Mouse (Mus musculus) cortical plate, adult 2 months (tissue): ENCODE results near the gene Pnrc2. TPM values are rescaled to one million over a fixed set of nuclear protein-coding genes. Genes with fewer than 3 reads are reported as not detected.
A peak's percentile ranks its signal among the peaks of the same experiment; 100 is the strongest.

Experiments used
- H3K27ac ChIP-seq: fragments of 200-500 bp; 2 replicates; pipeline ENCODE4 v1.5.1; 2012; ENCODE audit warnings: low read length, control low read depth, inconsistent platforms; ENCODE audit not compliant: insufficient read depth
- H3K4me1 ChIP-seq: fragments of 200-500 bp; 2 replicates; pipeline ENCODE4 v1.6.1; 2011; ENCODE audit warnings: low read length; ENCODE audit not compliant: control insufficient read depth, insufficient read depth
- H3K4me3 ChIP-seq: fragments of 200-500 bp; 2 replicates; pipeline ENCODE4 v1.5.1; 2011; ENCODE audit warnings: mild to moderate bottlenecking, low read length, control low read depth; ENCODE audit not compliant: insufficient read depth
- CTCF ChIP-seq: fragments of 200-500 bp; IDR thresholded peaks from 2 replicates; pipeline ENCODE4 v1.5.1; 2011; ENCODE audit warnings: mild to moderate bottlenecking, control low read depth, low read length; ENCODE audit not compliant: insufficient read depth; ENCODE audit errors: extremely low read depth
- POLR2A ChIP-seq: fragments of 200-500 bp; IDR thresholded peaks from 2 replicates; pipeline ENCODE4 v1.6.1; 2011; ENCODE audit warnings: mild to moderate bottlenecking, low read length, control low read depth; ENCODE audit not compliant: insufficient read depth; ENCODE audit errors: extremely low read depth
- polyA plus RNA-seq: library from polyadenylated mRNA; depleted of rRNA; stranded (reverse); fragments of >200 nt; gene quantifications from 2 replicates; pipeline ENCODE4 v1.2.3, GENCODE M21; 2012

Pnrc2 gene
- polyA plus RNA-seq, 1 experiment, result 55.4 TPM

- Histone ChIP-seq H3K27ac (peak overlapping the region; percentile 99), H3K4me1 (peaks cover 15% of the 10 kb centered on the region), H3K4me3 (peak overlapping the region; percentile 56)
- no peak for TF ChIP-seq CTCF
- TF ChIP-seq POLR2A, result no peak
Measured at GRCm38 (mm10) chr4:135872589-135873391, 860 bp downstream of the Pnrc2 start.

DNA sequence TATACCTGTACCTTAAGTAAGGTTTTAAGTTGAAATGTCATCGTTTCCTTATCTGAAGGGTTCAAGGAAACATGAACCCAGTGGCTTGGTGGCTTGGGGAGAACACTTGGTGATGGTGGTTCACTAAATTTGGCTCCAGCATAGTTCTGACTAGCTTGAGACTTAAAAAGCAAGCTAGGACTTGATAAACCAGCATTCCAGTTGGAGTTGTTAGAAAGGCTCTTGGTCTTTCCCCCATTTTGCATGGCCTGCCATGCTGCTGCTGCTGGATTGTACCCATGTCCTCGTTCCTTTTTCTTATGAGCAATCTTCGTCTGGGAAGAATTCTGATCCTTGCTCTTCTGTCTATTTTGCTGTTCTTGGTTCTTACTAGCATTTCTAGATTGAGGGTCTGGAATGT, 1.6 kb downstream of the Pnrc2 start:
- H3K4me1 ChIP-seq, result peaks cover 15% of the 10 kb centered on the region
- no peak overlapping the region for H3K27ac ChIP-seq
- TF ChIP-seq POLR2A (no peak), CTCF (no peak)
- peak overlapping the region; percentile 56; the same call in 1 of the 2 replicates for H3K4me3 ChIP-seq

- H3K4me3 ChIP-seq, result 0 out of 2 replicates have a peak overlapping the region, but pooled peaks have one; percentile 14
- TF ChIP-seq CTCF (no peak), POLR2A (no peak)
- H3K4me1 ChIP-seq, result peaks cover 9% of the 10 kb centered on the region
- H3K27ac ChIP-seq, result no peak overlapping the region
Measured at GRCm38 (mm10) chr4:135870227-135871023, 3.2 kb downstream of the Pnrc2 start.

- no peak overlapping the region for H3K4me3 ChIP-seq
- H3K27ac ChIP-seq, result no peak overlapping the region
- peaks cover 9% of the 10 kb centered on the region for H3K4me1 ChIP-seq
- no peak for TF ChIP-seq CTCF
- TF ChIP-seq POLR2A, result no peak
Measured at GRCm38 (mm10) chr4:135868996-135869395, 4.7 kb downstream of the Pnrc2 start.

- Histone ChIP-seq H3K27ac (no peak overlapping the region), H3K4me3 (peak overlapping the region; percentile 77; the same call in 1 of the 2 replicates), H3K4me1 (peaks cover 1% of the 10 kb centered on the region; the same call in 1 of the 2 replicates)
- TF ChIP-seq CTCF, result no peak
- TF ChIP-seq POLR2A, result no peak
Measured at GRCm38 (mm10) chr4:135857597-135858186, 16.0 kb downstream of the Pnrc2 start.

DNA sequence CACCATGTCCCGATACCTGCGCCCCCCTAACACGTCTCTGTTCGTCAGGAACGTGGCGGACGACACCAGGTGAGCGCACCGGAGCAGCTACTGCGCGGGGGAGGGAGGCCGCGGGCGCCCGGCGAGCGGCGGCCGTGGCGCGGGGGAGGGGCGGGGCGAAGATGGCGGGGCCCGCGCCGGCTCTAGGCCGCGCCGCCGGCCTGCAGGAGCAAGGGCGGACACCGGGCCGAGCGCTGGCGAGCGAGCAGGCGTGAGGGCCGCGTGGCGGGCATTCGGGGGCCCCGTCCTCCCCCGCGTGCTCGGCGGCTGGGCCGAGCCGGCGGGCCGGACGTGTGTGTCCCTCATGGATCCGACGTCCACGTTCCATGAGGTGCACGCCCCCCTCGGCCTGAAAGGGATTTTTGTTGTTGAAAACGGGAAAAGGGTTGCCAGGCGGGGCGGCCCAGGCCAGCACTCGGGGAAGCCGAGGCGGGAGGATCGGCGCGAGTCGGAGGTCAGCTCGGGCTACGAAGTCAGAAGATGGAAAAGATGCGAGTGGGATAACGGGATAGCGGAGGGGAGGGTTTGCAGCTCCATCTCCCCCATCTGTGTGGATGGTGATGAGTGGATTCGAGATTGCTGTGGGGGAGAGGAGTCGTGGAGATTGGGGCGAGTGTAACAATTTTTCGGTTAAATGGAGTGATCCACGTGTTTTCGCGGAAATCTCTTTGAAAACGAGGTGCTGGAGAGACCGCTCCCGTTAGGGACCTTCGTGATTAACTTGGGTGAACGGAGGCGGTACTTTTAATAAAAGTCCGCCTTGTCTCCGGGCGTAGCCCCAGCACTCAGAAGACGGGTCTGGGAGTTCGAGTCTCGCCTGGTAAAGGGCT, 17.2 kb downstream of the Pnrc2 start:
- TF ChIP-seq CTCF (no peak), POLR2A (no peak)
- Histone ChIP-seq H3K4me1 (peaks cover 1% of the 10 kb centered on the region; the same call in 1 of the 2 replicates), H3K4me3 (peak overlapping the region; percentile 77), H3K27ac (peak overlapping the region; percentile 96)

- H3K4me1 ChIP-seq, result peaks cover 1% of the 10 kb centered on the region; the same call in 1 of the 2 replicates
- peak within 1 kb of the TSS; percentile 77 for H3K4me3 ChIP-seq
- TF ChIP-seq POLR2A (peak; percentile 81), CTCF (no peak)
- peak within 1 kb of the TSS; percentile 96 for H3K27ac ChIP-seq
Measured at GRCm38 (mm10) chr4:135855536-135856222, 18.0 kb downstream of the Pnrc2 start, which contains the start of gene Srsf10. Gene Srsf10 (plus strand): TSS chr4:135855747.

GRCm38 (mm10) chr4:135855080-135855479, 18.6 kb downstream of the Pnrc2 start:
- Histone ChIP-seq H3K4me1 (peaks cover 2% of the 10 kb centered on the region; the same call in 1 of the 2 replicates), H3K4me3 (peak overlapping the region; percentile 77), H3K27ac (peak overlapping the region; percentile 61)
- TF ChIP-seq POLR2A (no peak), CTCF (no peak)
